Mouse (Mus musculus) CH12.LX (cell line): ENCODE data around the gene Snx32. TPM values are rescaled to one million over a fixed set of nuclear protein-coding genes. Genes with fewer than 3 reads are reported as not detected.

ENCODE experiments used
- DNase-seq: peaks from one replicate; pipeline ENCODE4 v3.0.0-alpha.2; 2013; ENCODE audit errors: extremely low read depth
- H3K27ac ChIP-seq: 2 replicates; pipeline ENCODE4 v1.5.1; 2012; ENCODE audit warnings: low read depth, mild to moderate bottlenecking, control low read depth, moderate library complexity; ENCODE audit not compliant: insufficient read depth
- H3K27me3 ChIP-seq: replicated peaks from 2 replicates; pipeline ENCODE3; 2012; ENCODE audit warnings: inconsistent platforms
- H3K36me3 ChIP-seq, 2 experiments: replicated peaks in 1 of 2; 2 replicates each; pipeline versions ENCODE3 to v1.6.1; 2012; ENCODE audit warnings: inconsistent platforms in 1 of 2, low read length in 1 of 2, mild to moderate bottlenecking in 1 of 2, mixed read lengths in 1 of 2, moderate library complexity in 1 of 2; ENCODE audit not compliant: control insufficient read depth in 1 of 2, insufficient read depth in 1 of 2
- H3K4me1 ChIP-seq, 2 experiments: 2 replicates each; pipeline ENCODE4 v1.6.1; 2012; ENCODE audit warnings: inconsistent platforms in 1 of 2, moderate library complexity in 1 of 2; ENCODE audit not compliant: insufficient read depth in 2 of 2, control insufficient read depth in 1 of 2
- H3K4me2 ChIP-seq: 2 replicates; pipeline ENCODE4 v1.6.1; 2012; ENCODE audit warnings: low read depth, mild to moderate bottlenecking, control low read depth; ENCODE audit not compliant: poor library complexity, insufficient read depth, severe bottlenecking
- H3K4me3 ChIP-seq, 3 experiments: fragments of 150-350 bp in 1 of 3; sonication (generic) in 1 of 3; replicated peaks in 1 of 3; 2 replicates each; pipeline versions ENCODE3 to v1.5.1; 2011 to 2012; ENCODE audit warnings: low read depth in 2 of 3, low read length in 2 of 3, mild to moderate bottlenecking in 2 of 3, moderate library complexity in 2 of 3, control low read depth in 1 of 3, improper control_type of control experiment in 1 of 3, inconsistent platforms in 1 of 3, mixed read lengths in 1 of 3; ENCODE audit not compliant: poor library complexity in 1 of 3
- H3K79me2 ChIP-seq: replicated peaks from 2 replicates; pipeline ENCODE4 v1.6.1; 2012; ENCODE audit warnings: mild to moderate bottlenecking, moderate library complexity; ENCODE audit not compliant: control insufficient read depth, poor library complexity, insufficient read depth, severe bottlenecking; ENCODE audit errors: extremely low read depth
- H3K9ac ChIP-seq: 2 replicates; pipeline ENCODE4 v1.6.1; 2012; ENCODE audit warnings: low read depth, mild to moderate bottlenecking, control low read depth, moderate library complexity; ENCODE audit not compliant: insufficient read depth
- H3K9me3 ChIP-seq: replicated peaks from 2 replicates; pipeline ENCODE3; 2012; ENCODE audit warnings: low read length, inconsistent platforms, mixed read lengths
- CHD1 ChIP-seq: IDR thresholded peaks from 2 replicates; pipeline ENCODE4 v1.6.1; 2012; ENCODE audit warnings: low read depth, low read length, improper control_type of control experiment, inconsistent platforms
- CTCF ChIP-seq, 2 experiments: IDR thresholded peaks in 1 of 2; conservative IDR thresholded peaks in 1 of 2; 2 replicates each; pipeline ENCODE4 v1.5.1; 2011 to 2012; ENCODE audit warnings: low read depth in 2 of 2, low read length in 2 of 2, improper control_type of control experiment in 1 of 2, inconsistent platforms in 1 of 2, mild to moderate bottlenecking in 1 of 2, moderate library complexity in 1 of 2
- ELF1 ChIP-seq: IDR thresholded peaks from 2 replicates; pipeline ENCODE4 v1.6.1; 2014; ENCODE audit warnings: low read depth, mild to moderate bottlenecking, inconsistent platforms, low read length, improper control_type of control experiment
- EP300 ChIP-seq: IDR thresholded peaks from 2 replicates; pipeline ENCODE4 v1.6.1; 2011; ENCODE audit warnings: low read length, improper control_type of control experiment
- HCFC1 ChIP-seq: IDR thresholded peaks from 2 replicates; pipeline ENCODE4 v1.6.1; 2012; ENCODE audit warnings: low read depth, mild to moderate bottlenecking, inconsistent platforms, low read length, improper control_type of control experiment
- JUND ChIP-seq: conservative IDR thresholded peaks from 2 replicates; pipeline ENCODE4 v1.6.1; 2011; ENCODE audit warnings: low read depth, low read length, improper control_type of control experiment
- MAX ChIP-seq: IDR thresholded peaks from 2 replicates; pipeline ENCODE4 v1.6.1; 2011; ENCODE audit warnings: low read length, improper control_type of control experiment
- MAZ ChIP-seq: IDR thresholded peaks from 2 replicates; pipeline ENCODE4 v1.6.1; 2012; ENCODE audit warnings: low read depth, mild to moderate bottlenecking, inconsistent platforms, low read length, improper control_type of control experiment, moderate library complexity
- MEF2A ChIP-seq: IDR thresholded peaks from 2 replicates; pipeline ENCODE4 v1.6.1; 2014; ENCODE audit warnings: low read depth, mild to moderate bottlenecking, inconsistent platforms, low read length, improper control_type of control experiment, borderline replicate concordance
- MYC ChIP-seq: IDR thresholded peaks from 2 replicates; pipeline ENCODE4 v1.6.1; 2011; ENCODE audit warnings: low read depth, mild to moderate bottlenecking, improper control_type of control experiment, low read length
- NELFE ChIP-seq: IDR thresholded peaks from 2 replicates; pipeline ENCODE4 v1.6.1; 2011; ENCODE audit warnings: low read depth, low read length, improper control_type of control experiment
- PAX5 ChIP-seq: IDR thresholded peaks from 2 replicates; pipeline ENCODE4 v1.6.1; 2012; ENCODE audit warnings: low read length, inconsistent platforms, mixed read lengths
- POLR2A ChIP-seq: IDR thresholded peaks from 2 replicates; pipeline ENCODE4 v1.6.1; 2011; ENCODE audit warnings: low read depth, mild to moderate bottlenecking, improper control_type of control experiment, low read length
- POLR2AphosphoS2 ChIP-seq: IDR thresholded peaks from 2 replicates; pipeline ENCODE4 v1.6.1; 2011; ENCODE audit warnings: low read depth, low read length, improper control_type of control experiment
- RAD21 ChIP-seq: IDR thresholded peaks from 2 replicates; pipeline ENCODE4 v1.6.1; 2011; ENCODE audit warnings: low read depth, mild to moderate bottlenecking, low read length, improper control_type of control experiment, moderate library complexity
- TBP ChIP-seq: conservative IDR thresholded peaks from 2 replicates; pipeline ENCODE4 v1.6.1; 2011; ENCODE audit warnings: low read depth, low read length, improper control_type of control experiment
- TCF12 ChIP-seq: IDR thresholded peaks from 2 replicates; pipeline ENCODE4 v1.6.1; 2014; ENCODE audit warnings: low read depth, mild to moderate bottlenecking, inconsistent platforms, low read length, improper control_type of control experiment
- UBTF ChIP-seq: IDR thresholded peaks from 2 replicates; pipeline ENCODE4 v1.6.1; 2012; ENCODE audit warnings: low read depth, mild to moderate bottlenecking, inconsistent platforms, low read length, improper control_type of control experiment, moderate library complexity
- USF1 ChIP-seq: IDR thresholded peaks from 2 replicates; pipeline ENCODE4 v1.6.1; 2014; ENCODE audit warnings: low read depth, mild to moderate bottlenecking, inconsistent platforms, low read length, improper control_type of control experiment
- USF2 ChIP-seq: conservative IDR thresholded peaks from 2 replicates; pipeline ENCODE4 v1.6.1; 2011; ENCODE audit warnings: low read depth, low read length, improper control_type of control experiment
- ZC3H11A ChIP-seq: IDR thresholded peaks from 2 replicates; pipeline ENCODE4 v1.6.1; 2012; ENCODE audit warnings: low read depth, mild to moderate bottlenecking, inconsistent platforms, low read length, improper control_type of control experiment
- ZKSCAN1 ChIP-seq: IDR thresholded peaks from 2 replicates; pipeline ENCODE4 v1.6.1; 2012; ENCODE audit warnings: low read depth, inconsistent platforms, low read length, improper control_type of control experiment, borderline replicate concordance
- ZMIZ1 ChIP-seq: IDR thresholded peaks from 2 replicates; pipeline ENCODE4 v1.6.1; 2012; ENCODE audit warnings: low read depth, mild to moderate bottlenecking, inconsistent platforms, low read length, improper control_type of control experiment
- dilution Hi-C: fragments of 300-500 bp; cut with MboI; formaldehyde crosslinking; loops from 2 replicates; pipeline ENCODE4 v1.14.3; 2020; ENCODE audit warnings: low sequenced_read_pairs; ENCODE audit not compliant: extremely low pct_unique_long_range_greater_than_20kb, extremely low pct_ligation_motif_present
- in situ Hi-C: fragments of 300-500 bp; cut with MboI; formaldehyde crosslinking; loops from 3 replicates; pipeline ENCODE4 v1.14.3; 2019; ENCODE audit warnings: low sequenced_read_pairs, low pct_ligation_motif_present, low pct_unique_long_range_greater_than_20kb, mixed read lengths
- polyA plus RNA-seq: library from polyadenylated mRNA; unstranded; fragments of >175 nt; gene quantifications from 2 replicates; pipeline ENCODE4 v1.2.1, GENCODE M21; 2012; ENCODE audit warnings: low read depth; ENCODE audit not compliant: insufficient read length
- total RNA-seq, 2 experiments: library from RNA; depleted of rRNA; stranded (reverse); fragments of 300-350 nt in 1 of 2; fragments of >200 nt in 1 of 2; gene quantifications; 2 replicates each; pipeline ENCODE4 v1.2.3; 2012 to 2014

Gene Snx32
- total and polyA plus RNA-seq, 3 experiments: 0.75 to 2.7 (median 2.4) TPM

- Histone ChIP-seq H3K4me3 (no peak overlapping the region), H3K27me3 (no peaks in the 10 kb centered on the region), H3K4me2 (no peak overlapping the region), H3K36me3 (peaks cover under 1 to 13% of the 10 kb centered on the region in 2 experiments), H3K4me1 (peaks cover 0 to 6% of the 10 kb centered on the region in 2 experiments; a peak in 1 of 4 replicates), H3K79me2 (no peaks in the 10 kb centered on the region), H3K9me3 (no peaks in the 10 kb centered on the region), H3K9ac (no peak overlapping the region), H3K27ac (no peak overlapping the region)
- in situ Hi-C loops: no loop called here
- no peak for DNase-seq
- TF ChIP-seq MAZ: no peak
- peak in 1 of 2 experiments; percentile 11; a peak in 1 of 4 replicates for TF ChIP-seq CTCF (conservative IDR thresholded peaks at IDR 0.05 in 1 of 2, IDR thresholded peaks at IDR 0.05 in 1 of 2; ENCODE audit: low read depth in 2 of 2, low read length in 2 of 2)
- dilution Hi-C loops: no loop called here
Observed at GRCm38 (mm10) chr19:5472857-5473256, 37.5 kb downstream of the Snx32 start.

GRCm38 (mm10) chr19:5471846-5472245 lies 38.5 kb downstream of the Snx32 start:
- no peak overlapping the region for H3K27ac ChIP-seq
- no peak for DNase-seq
- no peak overlapping the region for H3K4me2 ChIP-seq
- H3K9ac ChIP-seq: no peak overlapping the region
- H3K4me1 ChIP-seq: peaks cover 0 to 6% of the 10 kb centered on the region in 2 experiments; a peak in 1 of 4 replicates
- TF ChIP-seq PAX5 (no peak), EP300 (no peak), POLR2AphosphoS2 (no peak), TBP (no peak), MAX (no peak), JUND (no peak), MAZ (no peak), RAD21 (no peak), ZC3H11A (no peak), CHD1 (no peak), USF2 (no peak), USF1 (no peak)
- no peak overlapping the region for H3K4me3 ChIP-seq
- dilution Hi-C loops (no loop called here), in situ Hi-C loops (no loop called here)
- H3K9me3 ChIP-seq: no peaks in the 10 kb centered on the region
- H3K36me3 ChIP-seq: peaks cover 11 to 23% of the 10 kb centered on the region in 2 experiments
- H3K27me3 ChIP-seq: no peaks in the 10 kb centered on the region
- no peaks in the 10 kb centered on the region for H3K79me2 ChIP-seq

- Histone ChIP-seq H3K4me1 (peaks cover 0 to 6% of the 10 kb centered on the region in 2 experiments; a peak in 1 of 4 replicates), H3K4me3 (no peak within 1 kb of the TSS), H3K27me3 (no peaks in the 10 kb centered on the region), H3K4me2 (no peak within 1 kb of the TSS), H3K9ac (no peak within 1 kb of the TSS), H3K9me3 (no peaks in the 10 kb centered on the region), H3K79me2 (no peaks in the 10 kb centered on the region), H3K27ac (no peak within 1 kb of the TSS), H3K36me3 (peaks cover 44 to 58% of the 10 kb centered on the region in 2 experiments)
- in situ Hi-C loops: no loop called here
- TF ChIP-seq HCFC1: no peak
- TF ChIP-seq ZKSCAN1: no peak
- TF ChIP-seq JUND: no peak
- TF ChIP-seq MYC: no peak
- TF ChIP-seq UBTF: no peak
- no peak for TF ChIP-seq EP300
- TF ChIP-seq TCF12: no peak
- no peak for TF ChIP-seq POLR2A
- no peak for TF ChIP-seq NELFE
- TF ChIP-seq USF1: no peak
- no peak for TF ChIP-seq ZMIZ1
- TF ChIP-seq ELF1: no peak
- TF ChIP-seq MAZ: no peak
- TF ChIP-seq MEF2A: no peak
- dilution Hi-C loops: no loop called here
- DNase-seq: no peak
Observed at GRCm38 (mm10) chr19:5468374-5468773, 42.0 kb downstream of the Snx32 start, which contains the start of gene Ctsw. TSS of gene Ctsw (minus strand) at chr19:5468507.
